Mouse (Mus musculus): ENCODE data around the gene Eps8.

Gene Eps8

GRCm38 (mm10) chr6:137612071-137612547 lies 42.6 kb downstream of the Eps8 start:
- no peak for DNase-seq (ENCODE audit: low spot score in 2 of 2)

- no peak for DNase-seq (ENCODE audit: low spot score in 2 of 2)
Observed at GRCm38 (mm10) chr6:137608160-137608930, 46.3 kb downstream of the Eps8 start.

- no peak for DNase-seq (ENCODE audit: low spot score in 2 of 2)
Observed at GRCm38 (mm10) chr6:137606541-137606940, 48.1 kb downstream of the Eps8 start.

- DNase-seq (ENCODE audit: low spot score in 2 of 2): no peak
Observed at GRCm38 (mm10) chr6:137604417-137605248, 50.0 kb downstream of the Eps8 start.

- DNase-seq (ENCODE audit: low spot score in 2 of 2): no peak
Observed at GRCm38 (mm10) chr6:137598306-137598705, 56.4 kb downstream of the Eps8 start.

- DNase-seq (ENCODE audit: low spot score in 2 of 2): no peak
Observed at GRCm38 (mm10) chr6:137597442-137598058, 57.1 kb downstream of the Eps8 start.

- no peak for DNase-seq (ENCODE audit: low spot score in 2 of 2)
Observed at GRCm38 (mm10) chr6:137592582-137592981, 62.1 kb downstream of the Eps8 start.

GRCm38 (mm10) chr6:137589245-137589618 lies 65.4 kb downstream of the Eps8 start:
- DNase-seq (ENCODE audit: low spot score in 2 of 2): no peak

- DNase-seq (ENCODE audit: low spot score in 2 of 2): peak; percentile 13 to 70
Observed at GRCm38 (mm10) chr6:137588481-137589244, 66.0 kb downstream of the Eps8 start.

- DNase-seq (ENCODE audit: low spot score in 2 of 2): no peak
Observed at GRCm38 (mm10) chr6:137587866-137588265, 66.8 kb downstream of the Eps8 start.

- no peak for DNase-seq (ENCODE audit: low spot score in 2 of 2)
Observed at GRCm38 (mm10) chr6:137585229-137585628, 69.4 kb downstream of the Eps8 start.

- no peak for DNase-seq (ENCODE audit: low spot score in 2 of 2)
Observed at GRCm38 (mm10) chr6:137583056-137583455, 71.6 kb downstream of the Eps8 start.

- DNase-seq (ENCODE audit: low spot score in 2 of 2): no peak
Observed at GRCm38 (mm10) chr6:137582207-137582889, 72.3 kb downstream of the Eps8 start.

GRCm38 (mm10) chr6:137581331-137582010 lies 73.2 kb downstream of the Eps8 start:
- no peak for DNase-seq (ENCODE audit: low spot score in 2 of 2)

GRCm38 (mm10) chr6:137580503-137580902 lies 74.2 kb downstream of the Eps8 start:
- no peak for DNase-seq (ENCODE audit: low spot score in 2 of 2)

GRCm38 (mm10) chr6:137576670-137577371 lies 77.9 kb downstream of the Eps8 start:
- DNase-seq (ENCODE audit: low spot score in 2 of 2): no peak

GRCm38 (mm10) chr6:137576091-137576490 lies 78.6 kb downstream of the Eps8 start:
- DNase-seq (ENCODE audit: low spot score in 2 of 2): no peak

GRCm38 (mm10) chr6:137573897-137574296 lies 80.8 kb downstream of the Eps8 start:
- no peak for DNase-seq (ENCODE audit: low spot score in 2 of 2)

GRCm38 (mm10) chr6:137570718-137571131 lies 84.0 kb downstream of the Eps8 start:
- DNase-seq (ENCODE audit: low spot score in 2 of 2): no peak

- DNase-seq (ENCODE audit: low spot score in 2 of 2): no peak
Observed at GRCm38 (mm10) chr6:137570019-137570418, 84.7 kb downstream of the Eps8 start.

Data from left cerebral cortex, adult 9 months (tissue).